Mouse (Mus musculus) hindbrain, embryonic 15.5 days (tissue): ENCODE data around the gene Spsb2. TPM values are rescaled to one million over a fixed set of nuclear protein-coding genes. Genes with fewer than 3 reads are reported as not detected.

Experiments
- ATAC-seq: fragments of 200-750 bp; cut with Nextera tagmentation; 2 replicates; pipeline ENCODE4 v1.8.0; 2017; ENCODE audit warnings: low read depth, moderate number of reproducible peaks, moderate TSS enrichment; ENCODE audit not compliant: low FRiP score
- H3K27ac ChIP-seq: fragments of 300-500 bp; sonication (generic); replicated peaks from 2 replicates; pipeline ENCODE4 v1.5.1; 2015; ENCODE audit warnings: mild to moderate bottlenecking, inconsistent platforms
- H3K27me3 ChIP-seq: fragments of 300-500 bp; sonication (generic); 2 replicates; pipeline ENCODE4 v1.6.1; 2015; ENCODE audit warnings: control low read depth, inconsistent platforms
- H3K36me3 ChIP-seq: fragments of 300-500 bp; sonication (generic); 2 replicates; pipeline ENCODE4 v1.6.1; 2015; ENCODE audit warnings: control low read depth, inconsistent platforms
- H3K4me1 ChIP-seq: fragments of 300-500 bp; sonication (generic); replicated peaks from 2 replicates; pipeline ENCODE4 v1.6.1; 2015; ENCODE audit warnings: control low read depth, inconsistent platforms
- H3K4me2 ChIP-seq: fragments of 300-500 bp; sonication (generic); 2 replicates; pipeline ENCODE4 v1.6.1; 2015; ENCODE audit warnings: moderate library complexity, mild to moderate bottlenecking, inconsistent platforms
- H3K4me3 ChIP-seq: fragments of 300-500 bp; sonication (generic); 2 replicates; pipeline ENCODE4 v1.5.1; 2015; ENCODE audit warnings: mild to moderate bottlenecking, inconsistent platforms
- H3K9ac ChIP-seq: fragments of 300-500 bp; sonication (generic); 2 replicates; pipeline ENCODE4 v1.6.1; 2015; ENCODE audit warnings: inconsistent platforms
- H3K9me3 ChIP-seq: fragments of 300-500 bp; sonication (generic); 2 replicates; pipeline ENCODE4 v1.6.1; 2016; ENCODE audit warnings: control low read depth, inconsistent platforms
- WGBS: fragments of 180-500 bp; shearing (Covaris S2); methylation state at CpG from one replicate; pipeline ENCODE4 v1.1.7; 2015; 5-methylcytosine and 5-hydroxymethylcytosine counted together
- polyA plus RNA-seq: library from polyadenylated mRNA; unstranded; fragments of >200 nt; fragmentation: Nextera tagmentation; extraction: Ambion mirVana; gene quantifications from 2 replicates; pipeline ENCODE4 v1.2.1, GENCODE M21; 2015

The Spsb2 gene
- polyA plus RNA-seq, 1 experiment from 2014 or later, result 9.3 TPM

DNA sequence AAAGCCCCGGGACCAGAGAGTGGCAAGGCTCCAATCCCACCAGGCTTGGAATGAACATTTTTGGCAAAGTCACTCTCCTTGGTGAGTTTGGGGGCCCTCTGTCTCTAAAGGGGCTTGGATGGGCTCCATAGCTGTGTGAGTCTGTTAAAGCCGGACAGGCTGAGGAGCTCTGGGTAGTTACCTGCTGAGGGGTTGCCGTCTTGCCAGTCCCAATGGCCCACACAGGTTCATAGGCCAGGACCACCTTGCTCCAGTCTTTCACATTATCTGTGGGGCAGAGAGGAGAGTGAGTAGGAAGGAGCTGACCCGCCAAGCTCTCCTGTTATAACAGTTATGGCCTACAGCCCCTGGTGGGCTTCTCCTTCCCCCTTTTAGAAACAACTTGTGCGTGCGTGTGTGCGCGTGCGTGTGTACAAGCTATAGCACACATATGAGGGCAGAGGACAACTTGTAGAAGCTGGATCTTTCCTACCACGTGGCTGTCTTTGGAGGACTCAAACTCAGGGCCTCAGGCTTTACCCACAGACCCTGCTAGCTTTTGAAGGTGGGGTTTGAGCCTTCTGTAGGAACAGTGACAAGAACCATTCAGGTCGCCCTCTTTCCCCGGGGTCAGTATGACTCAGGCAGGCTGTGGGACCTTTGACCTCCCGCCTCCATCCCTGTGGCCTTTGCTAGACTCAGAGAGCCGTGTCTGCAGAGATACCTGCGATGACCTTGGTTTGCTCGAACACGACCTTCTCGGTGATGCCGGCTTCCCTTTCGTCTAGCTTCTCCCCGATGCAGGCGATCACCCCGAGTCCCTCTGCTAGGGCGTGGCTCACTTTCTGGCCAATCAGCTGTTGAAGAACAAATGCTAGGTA lies 3.5 kb downstream of the Spsb2 start:
- Histone ChIP-seq H3K36me3 (peaks cover 16% of the 10 kb centered on the region), H3K27me3 (no peaks in the 10 kb centered on the region), H3K9me3 (no peaks in the 10 kb centered on the region), H3K9ac (no peak overlapping the region; the same call in 1 of the 2 replicates), H3K27ac (no peak overlapping the region), H3K4me2 (peak overlapping the region; percentile 72), H3K4me1 (peaks cover 53% of the 10 kb centered on the region), H3K4me3 (peak overlapping the region; percentile 70; the same call in 1 of the 2 replicates)
- no peak for ATAC-seq
- 83% methylated on average over 24 of the region's 24 CpGs for WGBS

DNA sequence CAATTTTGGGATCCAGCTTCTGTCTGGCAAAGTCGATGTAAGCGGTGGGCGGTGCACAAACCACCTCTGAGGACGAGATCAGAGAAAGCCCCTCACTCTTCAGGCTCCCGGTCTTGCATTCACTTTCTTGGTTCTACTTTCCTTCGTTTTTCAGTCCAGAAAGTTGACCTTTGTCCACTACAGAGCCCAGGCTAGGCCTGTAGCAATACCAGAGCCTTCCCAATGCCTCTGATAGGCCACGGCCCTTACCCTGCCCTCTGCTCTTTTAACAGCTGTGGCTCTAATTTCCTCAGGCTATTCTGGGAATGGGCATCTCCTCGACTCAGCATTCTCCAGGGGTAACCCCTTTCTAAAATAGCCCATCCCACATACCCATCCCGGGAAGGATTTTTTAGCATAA lies 4.4 kb downstream of the Spsb2 start:
- Histone ChIP-seq H3K27me3 (no peaks in the 10 kb centered on the region), H3K36me3 (peaks cover 25% of the 10 kb centered on the region), H3K27ac (peak overlapping the region; percentile 90), H3K9me3 (no peaks in the 10 kb centered on the region), H3K4me1 (peaks cover 53% of the 10 kb centered on the region), H3K4me3 (peak overlapping the region; percentile 70), H3K9ac (peak overlapping the region; percentile 81), H3K4me2 (peak overlapping the region; percentile 72)
- no peak for ATAC-seq
- 22% methylated on average over 9 of the region's 9 CpGs for WGBS

DNA sequence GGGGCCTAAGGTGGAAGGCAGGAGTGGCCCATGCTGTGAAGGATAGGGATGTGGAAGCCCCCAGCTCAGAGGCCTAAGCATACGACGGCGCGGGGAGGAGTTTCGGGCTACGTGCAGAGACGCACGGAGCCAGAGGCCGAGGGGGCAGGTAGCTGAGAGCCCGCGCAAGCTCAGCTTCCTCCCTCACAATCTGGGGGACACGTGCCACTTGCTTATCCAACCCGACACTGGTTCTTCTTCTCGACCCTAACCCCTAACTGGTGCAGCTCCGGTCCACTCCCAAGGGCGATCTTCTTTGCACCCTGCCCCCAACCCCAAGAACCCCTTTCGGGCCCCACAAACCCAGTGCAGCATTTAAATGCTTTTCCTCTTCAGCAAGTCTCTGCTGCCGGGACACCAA lies 5.0 kb downstream of the Spsb2 start:
- peaks cover 46% of the 10 kb centered on the region for H3K4me1 ChIP-seq
- H3K4me3 ChIP-seq, result peak overlapping the region; percentile 70
- WGBS, result 0% methylated on average over 18 of the region's 18 CpGs
- H3K4me2 ChIP-seq, result peak overlapping the region; percentile 72
- peaks cover 32% of the 10 kb centered on the region for H3K36me3 ChIP-seq
- peak; percentile 76 for ATAC-seq
- H3K27me3 ChIP-seq, result no peaks in the 10 kb centered on the region
- peak overlapping the region; percentile 81 for H3K9ac ChIP-seq
- H3K27ac ChIP-seq, result peak overlapping the region; percentile 90
- no peaks in the 10 kb centered on the region for H3K9me3 ChIP-seq

DNA sequence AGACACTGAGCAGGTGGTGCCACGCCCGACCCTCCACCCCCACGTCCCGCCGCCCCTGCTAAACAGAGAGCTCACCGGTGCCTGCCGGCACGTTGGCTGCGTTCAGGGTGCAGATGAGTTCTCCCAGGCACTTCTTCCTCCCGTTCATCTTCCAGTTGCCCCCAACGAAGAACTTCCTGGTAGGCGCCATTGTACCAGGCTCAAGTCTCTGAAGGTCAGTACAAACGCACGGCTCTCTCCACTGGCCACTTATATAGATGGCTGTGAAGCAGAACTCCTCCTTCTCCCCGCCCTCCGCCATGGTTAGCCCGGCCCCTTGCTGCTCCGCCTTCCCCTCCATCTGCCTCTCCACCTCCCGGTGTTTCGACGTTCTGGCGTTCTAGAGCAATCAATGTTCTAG lies 5.5 kb downstream of the Spsb2 start, which contains the start of gene Tpi1:
Tpi1 (minus strand) TSS at position 364 of the 400 bp plus-strand sequence.
- under 1% methylated on average over 22 of the region's 22 CpGs for WGBS
- peak within 1 kb of the TSS; percentile 81 for H3K9ac ChIP-seq

DNA sequence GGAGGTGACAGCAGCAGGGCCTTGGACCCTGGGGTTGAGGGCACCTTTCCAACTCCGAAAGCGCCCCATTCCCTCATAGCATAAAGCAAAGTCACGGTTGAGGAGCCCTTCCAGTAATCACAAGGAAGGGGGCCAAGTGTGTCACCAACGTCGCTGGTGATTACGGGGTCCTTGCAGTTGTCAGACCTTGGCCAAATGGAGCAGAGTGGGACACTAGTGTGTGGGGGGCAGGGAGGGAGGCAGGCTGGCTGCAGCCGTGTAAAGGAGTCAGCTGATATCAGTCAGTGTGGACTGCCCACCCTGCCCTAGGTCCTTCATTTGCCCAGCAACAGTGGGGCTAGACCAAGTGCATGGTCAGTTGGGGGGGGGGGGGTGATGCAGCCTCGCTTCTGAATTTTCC lies 6.0 kb downstream of the Spsb2 start:
- Histone ChIP-seq H3K36me3 (peaks cover 40% of the 10 kb centered on the region), H3K4me3 (peak overlapping the region; percentile 70), H3K4me1 (peaks cover 37% of the 10 kb centered on the region), H3K27ac (peak overlapping the region; percentile 90), H3K9ac (no peak overlapping the region), H3K27me3 (no peaks in the 10 kb centered on the region), H3K9me3 (no peaks in the 10 kb centered on the region), H3K4me2 (peak overlapping the region; percentile 72)
- WGBS, result 37% methylated on average over 8 of the region's 8 CpGs
- peak; percentile 42 for ATAC-seq

More for the DNA sequence above, 5.5 kb downstream of the Spsb2 start, which contains the start of gene Tpi1:
- peak within 1 kb of the TSS; percentile 70 for H3K4me3 ChIP-seq
- ATAC-seq, result peak; percentile 88
- H3K27ac ChIP-seq, result peak within 1 kb of the TSS; percentile 90
- H3K4me2 ChIP-seq, result peak within 1 kb of the TSS; percentile 72
- H3K9me3 ChIP-seq, result no peaks in the 10 kb centered on the region
- H3K36me3 ChIP-seq, result peaks cover 36% of the 10 kb centered on the region
- H3K27me3 ChIP-seq, result no peaks in the 10 kb centered on the region
- H3K4me1 ChIP-seq, result peaks cover 42% of the 10 kb centered on the region

DNA sequence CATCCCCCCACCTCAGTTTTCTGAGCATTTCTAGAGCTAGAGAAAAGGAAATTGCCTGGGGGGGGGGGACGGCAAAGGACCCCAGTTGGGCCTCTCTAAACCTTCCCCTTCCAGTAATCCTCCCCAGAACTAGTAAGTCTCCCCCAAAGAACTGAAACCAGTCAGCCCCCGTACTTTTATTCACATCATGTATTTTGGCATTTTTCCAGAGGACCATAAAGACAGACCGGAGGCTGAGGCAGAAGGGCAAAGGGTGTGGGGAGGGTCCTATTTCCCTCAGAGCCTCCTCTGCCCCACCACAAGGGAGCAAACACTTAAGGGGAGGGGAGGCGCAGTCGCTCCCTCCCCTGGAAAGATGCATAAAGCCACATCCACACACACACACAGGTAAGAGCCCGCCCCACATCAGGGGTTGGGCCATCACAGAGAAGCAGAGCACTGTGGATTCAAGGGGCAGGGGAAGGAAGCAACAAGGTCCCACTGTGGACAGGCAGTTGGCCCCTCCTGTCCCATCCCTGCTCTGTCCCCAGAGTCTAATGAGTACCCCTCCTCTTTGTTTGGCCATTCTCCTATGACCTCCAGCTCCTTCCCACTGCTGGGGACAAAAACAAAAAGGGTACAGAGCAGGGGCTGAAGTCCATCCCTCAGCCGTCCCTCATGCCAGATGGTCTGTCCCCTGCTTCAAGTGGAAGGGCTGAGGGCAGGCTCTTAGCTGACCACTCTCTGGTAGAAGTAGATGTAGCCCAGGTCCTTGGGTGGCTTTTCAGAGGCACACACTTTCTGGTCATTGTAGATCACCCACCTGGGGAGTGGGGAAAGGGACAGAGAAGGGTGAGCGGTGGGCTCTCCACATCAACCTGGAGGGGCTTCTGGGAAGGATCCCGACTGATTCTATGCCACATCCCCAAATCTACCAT lies 6.7 kb downstream of the Spsb2 start:
- H3K9ac ChIP-seq, result no peak overlapping the region
- H3K4me1 ChIP-seq, result peaks cover 30% of the 10 kb centered on the region
- 66% methylated on average over 9 of the region's 9 CpGs for WGBS
- no peaks in the 10 kb centered on the region for H3K9me3 ChIP-seq
- ATAC-seq, result no peak
- no peak overlapping the region for H3K27ac ChIP-seq
- H3K27me3 ChIP-seq, result no peaks in the 10 kb centered on the region
- H3K4me2 ChIP-seq, result peak overlapping the region; percentile 72
- peaks cover 47% of the 10 kb centered on the region for H3K36me3 ChIP-seq
- no peak overlapping the region for H3K4me3 ChIP-seq

DNA sequence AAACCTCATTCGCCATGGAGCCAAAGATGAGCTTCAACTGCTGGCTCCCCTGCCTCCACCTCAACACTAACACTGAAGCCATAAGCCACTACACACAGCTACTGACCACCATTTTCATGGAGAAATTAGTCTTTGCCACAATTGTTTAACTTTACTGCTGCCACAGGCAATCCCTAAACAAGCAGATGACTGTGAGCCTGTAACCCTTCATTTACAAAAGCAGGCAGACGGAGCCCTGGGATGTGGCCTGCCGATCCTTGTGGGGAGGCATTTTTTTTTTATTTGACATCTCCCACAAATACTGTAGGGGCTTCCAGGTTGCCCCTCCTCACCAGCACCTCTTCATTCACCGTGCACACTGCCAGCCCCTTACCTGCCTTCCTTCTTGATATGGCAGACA lies 8.2 kb downstream of the Spsb2 start:
- Histone ChIP-seq H3K9ac (no peak overlapping the region), H3K36me3 (peaks cover 58% of the 10 kb centered on the region), H3K4me1 (peaks cover 27% of the 10 kb centered on the region), H3K9me3 (no peaks in the 10 kb centered on the region), H3K27me3 (no peaks in the 10 kb centered on the region), H3K27ac (no peak overlapping the region), H3K4me3 (no peak overlapping the region), H3K4me2 (no peak overlapping the region)
- no peak for ATAC-seq
- 86% methylated on average over 4 of the region's 4 CpGs for WGBS

DNA sequence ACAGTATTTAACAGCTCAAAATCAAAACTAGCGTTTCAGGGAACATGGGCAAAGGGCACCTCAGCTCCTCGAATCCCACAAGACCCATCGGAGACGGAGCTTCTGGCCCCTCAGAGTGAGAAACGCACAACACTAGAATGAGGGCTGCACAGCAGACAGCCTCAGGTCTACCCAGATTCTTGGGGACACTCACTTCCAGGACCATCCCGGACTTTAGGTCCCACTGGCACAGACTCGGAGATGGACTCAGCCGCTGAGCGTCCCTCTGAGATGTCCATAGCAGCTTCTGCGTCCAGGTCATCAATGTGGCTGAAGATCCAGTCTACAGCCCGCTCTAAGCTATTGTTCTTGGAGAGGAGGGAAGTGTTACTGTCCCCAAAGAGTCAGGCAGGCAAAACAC lies 8.7 kb downstream of the Spsb2 start:
- Histone ChIP-seq H3K4me3 (no peak overlapping the region), H3K4me1 (peaks cover 22% of the 10 kb centered on the region), H3K27ac (no peak overlapping the region), H3K36me3 (peaks cover 59% of the 10 kb centered on the region), H3K9me3 (no peaks in the 10 kb centered on the region), H3K27me3 (no peaks in the 10 kb centered on the region), H3K4me2 (no peak overlapping the region), H3K9ac (no peak overlapping the region)
- WGBS, result 97% methylated on average over 11 of the region's 11 CpGs
- no peak for ATAC-seq

DNA sequence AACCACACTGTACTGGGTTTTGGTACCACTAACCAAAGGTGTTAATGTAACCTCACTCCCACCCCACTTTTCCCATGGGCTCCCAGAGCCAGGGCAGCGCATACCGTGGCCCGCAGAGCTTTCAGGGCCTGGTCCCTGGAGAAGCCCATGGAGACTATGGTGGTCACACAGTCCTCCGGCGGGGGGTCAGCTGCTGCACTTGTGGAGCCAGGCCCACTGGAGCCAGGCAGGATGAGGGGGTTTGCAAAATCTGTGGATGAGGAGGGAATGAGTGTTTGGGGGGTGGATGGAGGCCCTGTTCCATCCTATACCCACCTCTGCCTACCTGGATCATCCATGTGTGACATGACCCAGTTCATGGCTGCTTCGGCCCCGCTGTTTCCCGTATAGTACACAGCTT lies 9.1 kb downstream of the Spsb2 start:
- H3K9me3 ChIP-seq, result no peaks in the 10 kb centered on the region
- H3K27me3 ChIP-seq, result no peaks in the 10 kb centered on the region
- H3K4me2 ChIP-seq, result no peak overlapping the region
- 99% methylated on average over 8 of the region's 8 CpGs for WGBS
- H3K4me1 ChIP-seq, result peaks cover 17% of the 10 kb centered on the region
- H3K4me3 ChIP-seq, result no peak overlapping the region
- no peak overlapping the region for H3K27ac ChIP-seq
- no peak for ATAC-seq
- H3K36me3 ChIP-seq, result peaks cover 63% of the 10 kb centered on the region
- no peak overlapping the region for H3K9ac ChIP-seq

DNA sequence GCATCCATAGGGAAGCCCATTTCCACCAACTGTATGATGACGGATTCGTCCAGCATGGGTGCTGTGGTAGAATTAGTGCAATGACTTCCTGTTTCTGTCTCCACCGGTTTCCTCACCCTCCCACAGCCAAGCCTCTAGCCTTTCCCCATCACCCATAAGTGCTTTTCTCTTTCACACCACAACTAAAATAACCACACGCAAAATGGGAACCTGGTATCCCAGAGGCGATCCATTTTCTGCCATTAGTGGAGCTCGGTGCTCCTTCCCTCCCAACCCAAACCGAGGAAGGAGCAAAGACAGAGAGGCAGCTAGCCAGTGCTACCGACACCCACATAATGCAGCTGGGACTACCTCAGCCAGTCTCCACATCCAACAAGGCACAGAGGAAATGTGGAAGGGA lies 9.5 kb downstream of the Spsb2 start:
- ATAC-seq, result no peak
- H3K4me2 ChIP-seq, result no peak overlapping the region
- WGBS, result 89% methylated on average over 8 of the region's 8 CpGs

DNA sequence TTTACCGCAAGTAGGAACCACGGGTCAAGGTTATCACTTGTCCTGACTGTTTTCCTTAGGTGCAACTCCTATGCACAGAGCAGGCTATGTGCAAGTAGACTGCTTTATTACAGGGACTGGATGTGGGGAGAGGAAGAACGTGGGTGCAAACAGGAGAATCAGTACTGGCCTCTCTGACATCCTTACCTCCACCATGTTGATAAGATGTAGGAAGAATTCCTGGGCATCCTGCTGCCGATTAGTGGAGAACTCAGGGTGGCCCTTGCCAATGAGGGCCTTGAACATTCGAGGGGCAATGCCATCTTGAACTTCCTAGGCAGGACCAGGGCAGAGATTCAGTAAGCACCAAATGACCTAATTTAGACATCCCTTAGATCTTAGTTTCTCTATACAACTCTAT lies 12.4 kb downstream of the Spsb2 start:
- Histone ChIP-seq H3K9ac (no peak overlapping the region), H3K4me2 (no peak overlapping the region), H3K27me3 (no peaks in the 10 kb centered on the region), H3K4me1 (no peaks in the 10 kb centered on the region), H3K36me3 (peaks cover 95% of the 10 kb centered on the region), H3K27ac (no peak overlapping the region), H3K9me3 (no peaks in the 10 kb centered on the region), H3K4me3 (no peak overlapping the region)
- 90% methylated on average over 5 of the region's 5 CpGs for WGBS
- no peak for ATAC-seq

More for the DNA sequence above, 9.5 kb downstream of the Spsb2 start:
- no peaks in the 10 kb centered on the region for H3K9me3 ChIP-seq
- H3K9ac ChIP-seq, result no peak overlapping the region
- no peak overlapping the region for H3K27ac ChIP-seq
- no peaks in the 10 kb centered on the region for H3K27me3 ChIP-seq
- peaks cover 67% of the 10 kb centered on the region for H3K36me3 ChIP-seq
- peaks cover 13% of the 10 kb centered on the region for H3K4me1 ChIP-seq
- H3K4me3 ChIP-seq, result no peak overlapping the region

DNA sequence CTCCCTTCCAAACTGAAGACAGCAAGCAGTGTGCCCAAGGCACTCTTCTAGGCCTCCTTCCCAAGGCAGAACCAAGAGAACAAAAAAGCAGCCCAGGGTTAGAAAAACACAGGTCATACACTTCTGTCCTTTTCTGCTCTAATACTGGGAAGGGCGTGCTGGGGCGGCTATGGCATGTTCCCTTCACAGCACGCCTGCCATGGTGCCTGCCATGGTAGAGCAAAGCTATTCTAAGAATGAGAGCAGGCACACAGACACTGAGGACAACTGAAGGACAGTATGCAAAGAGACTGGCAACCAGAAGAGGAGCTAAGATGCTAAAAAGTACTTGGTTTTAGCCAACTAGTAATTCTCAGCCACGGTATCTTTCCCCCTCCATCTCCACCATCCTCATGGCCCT lies 13.6 kb downstream of the Spsb2 start:
- H3K9me3 ChIP-seq, result no peaks in the 10 kb centered on the region
- H3K4me1 ChIP-seq, result peaks cover 1% of the 10 kb centered on the region; the same call in 1 of the 2 replicates
- H3K27me3 ChIP-seq, result no peaks in the 10 kb centered on the region
- no peak overlapping the region for H3K9ac ChIP-seq
- H3K4me3 ChIP-seq, result no peak overlapping the region
- 93% methylated on average over 4 of the region's 4 CpGs for WGBS
- no peak overlapping the region for H3K27ac ChIP-seq
- no peak for ATAC-seq
- H3K4me2 ChIP-seq, result no peak overlapping the region
- H3K36me3 ChIP-seq, result peaks cover 89% of the 10 kb centered on the region
